Mouse (Mus musculus): ENCODE data around the gene Arsb.

The Arsb gene

GRCm38 (mm10) chr13:93847614-93848013 is 76.2 kb downstream of the Arsb start:
- no peak for DNase-seq

- no peak for DNase-seq
These were observed 77.2 kb downstream of the Arsb start for GRCm38 (mm10) chr13:93848615-93849014.

DNA sequence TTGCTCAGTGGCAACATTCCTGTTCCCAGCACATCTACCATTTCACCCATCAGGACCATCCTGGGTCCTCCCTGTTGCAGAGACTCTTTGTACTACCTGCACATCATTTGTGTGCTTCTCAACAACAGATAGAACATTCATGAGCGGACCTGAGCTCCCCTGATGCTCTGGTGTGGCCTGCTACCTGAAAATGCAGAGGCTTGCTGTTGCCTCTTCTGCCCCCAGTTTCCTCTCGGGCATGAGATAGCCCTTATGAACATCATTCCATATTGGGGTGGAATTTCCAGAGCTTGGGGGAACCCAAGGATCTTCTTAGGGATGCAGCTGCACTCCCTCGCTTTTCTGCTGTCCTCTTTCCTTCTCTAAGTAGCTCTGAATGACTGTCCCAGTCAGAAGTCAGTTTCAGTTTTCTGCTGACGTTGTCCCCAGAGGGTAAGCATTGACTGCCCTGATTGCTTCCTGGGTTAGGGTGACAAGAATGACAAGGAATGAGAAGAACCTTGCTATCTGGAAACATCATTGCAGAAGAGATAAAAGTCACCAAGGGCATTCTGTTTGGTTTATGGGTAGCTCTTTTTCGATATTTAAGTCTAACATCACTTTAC is 78.4 kb downstream of the Arsb start:
- no peak for DNase-seq

GRCm38 (mm10) chr13:93850674-93851073 is 79.2 kb downstream of the Arsb start:
- no peak for DNase-seq

- DNase-seq, result no peak
These were observed 81.1 kb downstream of the Arsb start for GRCm38 (mm10) chr13:93852419-93853138.

GRCm38 (mm10) chr13:93853767-93854166 is 82.3 kb downstream of the Arsb start:
- no peak for DNase-seq

DNA sequence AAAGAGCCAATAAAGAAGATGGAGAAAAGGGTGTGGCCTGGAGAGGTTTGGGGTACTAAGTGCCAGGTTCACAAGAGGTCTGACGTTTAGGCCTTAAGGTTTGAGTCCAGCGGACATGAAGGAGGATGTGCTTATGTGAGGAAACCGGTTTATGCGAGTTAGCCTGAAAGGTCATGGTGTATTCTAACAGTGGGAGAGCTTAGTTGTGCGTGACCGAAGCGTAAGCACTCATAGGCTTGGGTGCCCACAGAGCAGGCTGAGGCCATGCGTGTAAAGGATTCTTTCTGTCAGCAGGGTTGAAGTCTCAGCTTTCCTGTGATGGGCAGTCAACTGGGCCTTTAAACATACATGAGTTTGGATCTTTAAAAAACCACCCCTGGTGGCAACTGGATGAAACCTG is 82.9 kb downstream of the Arsb start:
- DNase-seq, result no peak

DNA sequence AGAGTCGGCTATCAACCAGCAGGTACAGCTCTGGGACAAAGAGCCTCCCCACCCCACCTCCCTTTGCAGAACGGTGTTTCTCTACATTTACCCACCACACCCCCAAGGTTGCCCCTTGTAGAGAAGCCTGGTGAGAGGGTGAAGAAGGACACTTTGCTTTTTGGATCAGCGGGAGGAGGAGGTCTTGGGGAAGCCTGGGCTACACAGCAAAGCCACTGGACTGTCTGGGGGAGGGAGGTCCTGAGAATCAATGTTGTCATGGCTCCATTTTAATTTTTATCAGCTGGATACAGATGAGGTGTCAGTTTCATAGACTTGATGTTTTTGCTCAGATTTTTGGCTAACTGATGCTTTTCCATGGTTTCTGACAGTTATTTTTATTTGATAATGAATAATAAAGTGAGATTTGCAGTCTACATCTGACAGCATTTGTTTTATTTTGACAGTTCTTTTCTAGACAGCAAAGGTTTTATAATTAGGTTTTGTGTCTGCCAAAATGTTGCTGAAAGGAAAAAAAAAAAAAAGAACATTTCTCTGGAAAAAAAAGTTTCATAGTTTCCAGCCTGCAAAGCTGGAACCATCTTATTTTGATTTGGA is 83.6 kb downstream of the Arsb start:
- DNase-seq, result no peak

DNA sequence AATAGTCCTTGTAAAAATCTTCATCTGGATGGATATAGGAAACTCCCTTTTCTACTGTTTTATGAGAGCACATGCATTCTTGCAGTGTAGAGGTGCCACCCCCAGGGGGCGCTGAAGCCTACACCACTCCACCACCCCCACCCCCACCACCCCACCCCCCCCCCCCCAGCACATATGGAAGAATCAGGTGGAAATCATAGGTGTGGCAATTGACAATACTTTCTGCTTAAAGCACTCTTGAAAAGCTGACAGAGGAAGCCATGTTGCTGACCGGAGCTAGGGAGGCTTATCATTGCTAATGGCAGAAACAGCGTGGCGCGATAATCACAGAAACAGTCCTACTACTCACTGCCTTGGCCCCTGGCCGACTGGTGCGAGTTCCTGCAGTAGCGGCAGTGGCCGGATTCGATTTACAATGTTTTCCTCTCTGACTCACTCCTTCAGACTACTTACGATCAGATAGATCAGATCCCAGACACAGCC is 84.3 kb downstream of the Arsb start:
- DNase-seq, result no peak

GRCm38 (mm10) chr13:93861211-93861610 is 89.8 kb downstream of the Arsb start:
- no peak for DNase-seq

- peak; percentile 34 for DNase-seq
These were observed 92.8 kb downstream of the Arsb start for GRCm38 (mm10) chr13:93864066-93864740.

GRCm38 (mm10) chr13:93866638-93867037 is 95.2 kb downstream of the Arsb start:
- DNase-seq, result peak; percentile 61

DNA sequence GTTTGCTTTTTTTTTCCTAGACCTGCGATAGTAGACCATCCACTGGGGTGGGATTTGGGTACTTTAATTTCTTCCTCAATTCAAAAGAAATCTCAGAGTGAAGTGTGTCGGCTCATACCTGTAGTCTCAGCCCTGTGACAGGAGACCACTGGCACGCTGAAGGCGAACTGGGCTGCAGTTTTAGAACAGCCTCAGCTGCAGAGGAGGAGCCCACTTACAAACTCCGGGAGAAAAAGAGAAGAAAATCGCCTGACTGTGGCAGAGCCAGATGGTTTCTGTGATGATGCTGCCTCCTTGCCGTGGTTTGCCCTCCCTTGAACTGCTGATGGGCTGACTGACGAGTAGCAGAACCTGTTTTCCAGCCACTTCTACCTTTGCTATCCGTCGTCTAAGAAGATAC is 100.3 kb downstream of the Arsb start:
- no peak for DNase-seq

DNA sequence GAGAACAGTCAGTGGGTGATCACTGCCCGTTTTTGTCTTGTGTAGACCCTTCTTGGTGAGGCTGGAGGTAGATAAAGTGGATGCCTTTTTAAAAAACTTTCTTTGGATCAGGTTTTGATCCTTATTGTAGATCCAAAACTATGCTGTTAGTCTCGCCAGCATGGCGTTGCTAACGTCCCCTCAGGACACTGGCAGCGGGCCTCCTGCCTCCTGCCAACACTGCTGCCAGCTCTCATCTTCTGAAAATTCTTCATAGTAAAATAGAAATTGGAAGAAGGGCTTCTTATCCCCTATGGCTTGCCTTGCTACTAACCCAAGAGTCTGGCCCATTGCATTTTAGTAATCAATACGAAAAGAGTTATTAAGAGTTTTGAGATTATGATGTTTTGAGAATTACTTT is 101.2 kb downstream of the Arsb start:
- no peak for DNase-seq

GRCm38 (mm10) chr13:93877924-93878323 is 106.5 kb downstream of the Arsb start:
- DNase-seq, result no peak

- DNase-seq, result no peak
These were observed 108.0 kb downstream of the Arsb start for GRCm38 (mm10) chr13:93879426-93879825.

GRCm38 (mm10) chr13:93882132-93882531 is 110.7 kb downstream of the Arsb start:
- no peak for DNase-seq

GRCm38 (mm10) chr13:93886999-93887398 is 115.6 kb downstream of the Arsb start:
- DNase-seq, result no peak

DNA sequence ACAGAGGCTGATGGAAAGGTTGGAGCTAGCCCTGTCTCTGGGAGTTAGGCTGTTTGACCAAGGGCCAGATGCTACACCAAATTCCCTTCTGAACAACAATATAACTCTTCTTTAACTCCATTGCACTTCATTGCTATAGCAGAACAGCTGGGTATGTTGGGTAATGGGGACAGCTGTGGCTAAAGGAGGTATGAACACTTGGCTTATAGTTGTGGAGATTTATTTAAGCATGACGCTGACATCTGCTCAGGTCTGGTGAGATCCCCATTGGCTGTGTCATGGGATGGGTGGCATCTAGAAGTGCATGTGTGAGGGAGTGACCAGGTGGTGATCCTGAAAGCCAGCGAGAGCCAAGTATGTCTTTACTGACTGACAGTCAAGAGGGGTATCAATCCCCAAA is 116.8 kb downstream of the Arsb start:
- DNase-seq, result no peak

DNA sequence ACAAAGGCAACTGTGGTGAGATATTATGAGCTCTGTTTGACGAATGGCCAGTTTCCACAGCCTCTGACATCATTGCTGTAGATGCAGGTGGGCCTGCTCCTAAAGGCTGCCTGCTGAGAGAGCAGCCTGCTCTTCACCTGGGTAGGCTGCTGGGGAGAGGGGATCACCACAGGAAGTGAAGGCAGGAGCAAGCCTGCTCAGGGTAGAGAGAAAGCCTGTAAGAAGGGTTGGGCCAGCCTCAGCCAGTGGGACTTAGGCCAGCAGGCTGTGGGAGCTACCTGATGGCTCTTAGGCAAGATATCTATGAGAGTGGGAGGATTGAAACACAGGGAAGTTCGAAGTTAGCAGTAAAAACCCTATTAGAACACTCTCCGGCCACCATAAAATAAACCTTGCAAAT is 117.5 kb downstream of the Arsb start:
- DNase-seq, result no peak

DNA sequence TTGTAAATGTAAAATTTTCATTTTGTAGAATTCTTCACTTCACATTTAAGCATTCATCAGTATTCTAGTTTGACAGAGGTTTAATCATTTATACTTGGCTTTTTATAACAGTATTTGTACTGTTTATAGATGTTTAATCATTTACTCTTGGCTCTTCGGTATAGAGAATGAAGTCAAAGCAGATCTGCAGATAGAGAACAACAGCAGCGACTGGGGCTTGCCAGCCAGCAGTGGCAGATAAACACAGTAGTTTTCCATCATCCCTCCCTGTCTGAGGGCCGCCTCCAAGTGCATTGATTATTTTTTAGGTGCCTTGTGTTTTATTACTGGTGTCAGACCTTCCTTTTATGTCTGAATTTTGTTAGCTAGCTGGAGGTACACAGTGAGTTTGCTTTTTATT is 118.6 kb downstream of the Arsb start:
- DNase-seq, result no peak

GRCm38 (mm10) chr13:93891276-93891675 is 119.8 kb downstream of the Arsb start:
- DNase-seq, result no peak

DNA sequence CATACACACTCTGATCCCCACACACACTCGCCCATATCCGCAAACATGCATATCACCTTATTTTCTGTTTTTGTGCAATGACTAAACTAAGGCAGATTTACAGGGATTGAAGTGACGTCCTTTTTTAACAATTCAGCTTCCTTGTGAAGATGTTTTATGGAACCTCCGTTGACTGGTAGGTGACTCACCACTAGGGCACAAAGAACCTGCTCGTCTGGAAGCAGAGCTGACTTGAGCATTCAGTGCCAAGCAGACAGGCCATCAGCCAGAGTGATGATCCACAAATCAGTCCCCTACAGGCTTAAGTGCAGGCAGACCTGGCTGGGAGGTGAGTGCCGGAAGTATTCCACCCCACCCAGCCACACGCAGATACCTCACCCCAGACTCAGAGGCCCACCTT is 120.7 kb downstream of the Arsb start:
- no peak for DNase-seq

DNA sequence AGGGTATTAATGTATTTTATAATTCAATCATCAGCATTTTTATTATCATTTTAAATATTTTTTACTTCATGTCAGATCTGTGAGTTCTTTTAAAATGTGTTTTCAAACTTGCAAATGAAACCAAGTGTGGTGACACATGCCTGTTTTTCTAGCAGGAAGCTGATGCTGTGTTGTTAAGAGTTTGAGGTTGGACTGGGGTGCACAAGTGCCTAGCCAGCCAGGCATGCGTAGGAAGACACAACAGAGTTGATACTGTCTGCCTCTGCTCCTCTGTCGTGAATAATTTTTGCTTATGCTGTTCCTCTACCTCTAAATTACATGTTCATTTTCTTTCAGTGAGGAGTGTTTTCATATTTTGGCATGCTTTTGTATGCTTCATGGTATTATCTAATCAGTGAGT is 122.7 kb downstream of the Arsb start:
- no peak for DNase-seq
